Mouse (Mus musculus) hindbrain, embryonic 13.5 days (tissue): ENCODE results near the gene Wdr5. TPM values are rescaled to one million over a fixed set of nuclear protein-coding genes. Genes with fewer than 3 reads are reported as not detected.
"Not testable (repeated sequence)": the region's sequence is repeated elsewhere in the genome, so short reads cannot be mapped to it uniquely, and the experiment has no call there.

ENCODE experiments used
- ATAC-seq: fragments of 200-750 bp; cut with Nextera tagmentation; 2 replicates; pipeline ENCODE4 v1.8.0; 2017; ENCODE audit warnings: moderate TSS enrichment; ENCODE audit not compliant: low FRiP score
- H3K27ac ChIP-seq: fragments of 300-500 bp; sonication (generic); 2 replicates; pipeline ENCODE4 v1.5.1; 2015; ENCODE audit warnings: inconsistent platforms, mild to moderate bottlenecking, moderate library complexity
- H3K27me3 ChIP-seq: fragments of 300-500 bp; sonication (generic); 2 replicates; pipeline ENCODE4 v1.6.1; 2015; ENCODE audit warnings: mild to moderate bottlenecking, inconsistent platforms
- H3K36me3 ChIP-seq: fragments of 300-500 bp; sonication (generic); 2 replicates; pipeline ENCODE4 v1.6.1; 2015; ENCODE audit warnings: mild to moderate bottlenecking, inconsistent platforms
- H3K4me1 ChIP-seq: fragments of 300-500 bp; sonication (generic); replicated peaks from 2 replicates; pipeline ENCODE4 v1.6.1; 2015; ENCODE audit warnings: inconsistent platforms
- H3K4me2 ChIP-seq: fragments of 300-500 bp; sonication (generic); 2 replicates; pipeline ENCODE4 v1.6.1; 2015; ENCODE audit warnings: inconsistent platforms, mild to moderate bottlenecking, moderate library complexity
- H3K4me3 ChIP-seq: fragments of 300-500 bp; sonication (generic); 2 replicates; pipeline ENCODE4 v1.5.1; 2015; ENCODE audit warnings: mild to moderate bottlenecking, inconsistent platforms
- H3K9ac ChIP-seq: fragments of 300-500 bp; sonication (generic); 2 replicates; pipeline ENCODE4 v1.6.1; 2015; ENCODE audit warnings: mild to moderate bottlenecking, inconsistent platforms
- H3K9me3 ChIP-seq: fragments of 300-500 bp; sonication (generic); 2 replicates; pipeline ENCODE4 v1.6.1; 2016; ENCODE audit warnings: inconsistent platforms
- WGBS: fragments of 180-500 bp; shearing (Covaris S2); methylation state at CpG from one replicate; pipeline ENCODE4 v1.1.7; 2015; 5-methylcytosine and 5-hydroxymethylcytosine counted together
- polyA plus RNA-seq: library from polyadenylated mRNA; unstranded; fragments of >200 nt; fragmentation: Nextera tagmentation; extraction: Ambion mirVana; gene quantifications from 2 replicates; pipeline ENCODE4 v1.2.1, GENCODE M21; 2015

Wdr5 gene
- polyA plus RNA-seq, 1 experiment from 2014 or later, result 42.3 TPM

GRCm38 (mm10) chr2:27507562-27507961, 7.4 kb upstream of the Wdr5 start, which contains the start of gene Brd3:
Gene Brd3, minus strand, starts transcription at chr2:27507662.
- ATAC-seq, result no peak
- no peak within 1 kb of the TSS for H3K4me3 ChIP-seq
- H3K9me3 ChIP-seq, result no peaks in the 10 kb centered on the region
- 0 out of 2 replicates have a peak within 1 kb of the TSS, but pooled peaks have one; percentile 24 for H3K9ac ChIP-seq
- no peaks in the 10 kb centered on the region for H3K27me3 ChIP-seq
- H3K4me2 ChIP-seq, result no peak within 1 kb of the TSS
- H3K4me1 ChIP-seq, result 0 out of 2 replicates have a peak, but pooled peaks cover 6% of the 10 kb centered on the region
- H3K27ac ChIP-seq, result no peak within 1 kb of the TSS
- 75% methylated on average over 4 of the region's 4 CpGs for WGBS
- H3K36me3 ChIP-seq, result no peaks in the 10 kb centered on the region

GRCm38 (mm10) chr2:27510706-27511105, 4.3 kb upstream of the Wdr5 start:
- WGBS, result 93% methylated on average over 7 of the region's 7 CpGs

GRCm38 (mm10) chr2:27512909-27513308, 2.0 kb upstream of the Wdr5 start:
- WGBS, result 91% methylated on average over 3 of the region's 3 CpGs
- peaks cover 31% of the 10 kb centered on the region for H3K4me1 ChIP-seq

More at GRCm38 (mm10) chr2:27510706-27511105, 4.3 kb upstream of the Wdr5 start:
- no peak overlapping the region for H3K27ac ChIP-seq
- ATAC-seq, result no peak
- H3K36me3 ChIP-seq, result no peaks in the 10 kb centered on the region
- H3K9ac ChIP-seq, result no peak overlapping the region
- peaks cover 14% of the 10 kb centered on the region for H3K4me1 ChIP-seq
- no peak overlapping the region for H3K4me3 ChIP-seq
- H3K9me3 ChIP-seq, result no peaks in the 10 kb centered on the region
- no peak overlapping the region for H3K4me2 ChIP-seq
- H3K27me3 ChIP-seq, result no peaks in the 10 kb centered on the region

GRCm38 (mm10) chr2:27513861-27514260, 1.1 kb upstream of the Wdr5 start:
- Histone ChIP-seq H3K27ac (peak overlapping the region; percentile 88), H3K36me3 (peaks cover 7% of the 10 kb centered on the region), H3K9me3 (no peaks in the 10 kb centered on the region), H3K9ac (peak overlapping the region; percentile 92), H3K27me3 (no peaks in the 10 kb centered on the region), H3K4me2 (peak overlapping the region; percentile 85), H3K4me1 (peaks cover 31% of the 10 kb centered on the region), H3K4me3 (peak overlapping the region; percentile 95)
- 73% methylated on average over 5 of the region's 5 CpGs for WGBS
- no peak for ATAC-seq

More at GRCm38 (mm10) chr2:27512909-27513308, 2.0 kb upstream of the Wdr5 start:
- Histone ChIP-seq H3K27me3 (no peaks in the 10 kb centered on the region), H3K27ac (no peak overlapping the region), H3K9me3 (no peaks in the 10 kb centered on the region), H3K4me3 (no peak overlapping the region), H3K36me3 (no peaks in the 10 kb centered on the region), H3K9ac (no peak overlapping the region), H3K4me2 (no peak overlapping the region)
- no peak for ATAC-seq

GRCm38 (mm10) chr2:27515341-27516166, 597 bp downstream of the Wdr5 start:
- under 1% methylated on average over 40 of the region's 40 CpGs for WGBS
- peak overlapping the region; percentile 92 for H3K9ac ChIP-seq
- no peaks in the 10 kb centered on the region for H3K27me3 ChIP-seq
- peak; percentile 49 for ATAC-seq
- H3K4me2 ChIP-seq, result peak overlapping the region; percentile 85
- H3K4me3 ChIP-seq, result peak overlapping the region; percentile 95
- H3K27ac ChIP-seq, result peak overlapping the region; percentile 88
- no peaks in the 10 kb centered on the region for H3K9me3 ChIP-seq
- peaks cover 23% of the 10 kb centered on the region for H3K36me3 ChIP-seq
- peaks cover 31% of the 10 kb centered on the region for H3K4me1 ChIP-seq

- Histone ChIP-seq H3K27ac (no peak overlapping the region), H3K4me3 (peak overlapping the region; percentile 95), H3K4me1 (peaks cover 31% of the 10 kb centered on the region), H3K27me3 (no peaks in the 10 kb centered on the region), H3K36me3 (peaks cover 30% of the 10 kb centered on the region), H3K9ac (peak overlapping the region; percentile 92), H3K9me3 (no peaks in the 10 kb centered on the region), H3K4me2 (peak overlapping the region; percentile 85)
- 26% methylated on average over 1 of the region's 1 CpGs for WGBS
- no peak for ATAC-seq
Observed at GRCm38 (mm10) chr2:27516289-27516688, 1.3 kb downstream of the Wdr5 start.

GRCm38 (mm10) chr2:27518283-27518682, 3.3 kb downstream of the Wdr5 start:
- WGBS, result 95% methylated on average over 3 of the region's 3 CpGs

GRCm38 (mm10) chr2:27538455-27539330, 23.7 kb downstream of the Wdr5 start:
- Histone ChIP-seq H3K4me3 (peak overlapping the region; percentile 26), H3K36me3 (peaks cover 32% of the 10 kb centered on the region), H3K4me1 (peaks cover 23% of the 10 kb centered on the region), H3K9ac (peak overlapping the region; percentile 6; the same call in 1 of the 2 replicates), H3K27ac (peak overlapping the region; percentile 92), H3K4me2 (peak overlapping the region; percentile 50)
- ATAC-seq, H3K27me3 ChIP-seq, H3K9me3 ChIP-seq: not testable (repeated sequence)
- WGBS, result 67% methylated on average over 5 of the region's 5 CpGs

More at GRCm38 (mm10) chr2:27518283-27518682, 3.3 kb downstream of the Wdr5 start:
- Histone ChIP-seq H3K9ac (no peak overlapping the region), H3K27ac (no peak overlapping the region), H3K4me2 (no peak overlapping the region), H3K36me3 (peaks cover 46% of the 10 kb centered on the region), H3K9me3 (no peaks in the 10 kb centered on the region), H3K27me3 (no peaks in the 10 kb centered on the region), H3K4me1 (peaks cover 31% of the 10 kb centered on the region), H3K4me3 (no peak overlapping the region)
- ATAC-seq, result no peak

- ATAC-seq, result no peak
- peak overlapping the region; percentile 50 for H3K4me2 ChIP-seq
- H3K9me3 ChIP-seq, result no peaks in the 10 kb centered on the region
- peak overlapping the region; percentile 92 for H3K27ac ChIP-seq
- peaks cover 23% of the 10 kb centered on the region for H3K4me1 ChIP-seq
- peaks cover 26% of the 10 kb centered on the region for H3K36me3 ChIP-seq
- 23% methylated on average over 5 of the region's 5 CpGs for WGBS
- H3K27me3 ChIP-seq, result no peaks in the 10 kb centered on the region
- peak overlapping the region; percentile 26 for H3K4me3 ChIP-seq
- H3K9ac ChIP-seq, result peak overlapping the region; percentile 6; the same call in 1 of the 2 replicates
Observed at GRCm38 (mm10) chr2:27539336-27539735, 24.4 kb downstream of the Wdr5 start.

GRCm38 (mm10) chr2:27539772-27540514, 25.0 kb downstream of the Wdr5 start:
- Histone ChIP-seq H3K9me3 (no peaks in the 10 kb centered on the region), H3K4me3 (peak overlapping the region; percentile 50), H3K27me3 (no peaks in the 10 kb centered on the region), H3K9ac (peak overlapping the region; percentile 76), H3K4me1 (peaks cover 23% of the 10 kb centered on the region), H3K4me2 (peak overlapping the region; percentile 85), H3K36me3 (peaks cover 23% of the 10 kb centered on the region), H3K27ac (peak overlapping the region; percentile 92)
- peak; percentile 98 for ATAC-seq
- under 1% methylated on average over 46 of the region's 46 CpGs for WGBS

- ATAC-seq, result peak; percentile 38
- H3K4me2 ChIP-seq, result peak overlapping the region; percentile 85
- H3K4me3 ChIP-seq, result peak overlapping the region; percentile 50
- H3K27ac ChIP-seq, result peak overlapping the region; percentile 92
- peaks cover 23% of the 10 kb centered on the region for H3K4me1 ChIP-seq
- 32% methylated on average over 10 of the region's 10 CpGs for WGBS
- no peaks in the 10 kb centered on the region for H3K9me3 ChIP-seq
- H3K36me3 ChIP-seq, result peaks cover 17% of the 10 kb centered on the region
- peak overlapping the region; percentile 76 for H3K9ac ChIP-seq
- H3K27me3 ChIP-seq, result no peaks in the 10 kb centered on the region
Observed at GRCm38 (mm10) chr2:27540515-27540836, 25.5 kb downstream of the Wdr5 start.
